Mouse (Mus musculus) gastrocnemius, adult 18-20 months (tissue): ENCODE data around the gene Trpm8. TPM values are rescaled to one million over a fixed set of nuclear protein-coding genes. Genes with fewer than 3 reads are reported as not detected.

ENCODE experiments used
- DNase-seq: peaks from one replicate; pipeline ENCODE4 v3.0.0; 2021; ENCODE audit warnings: low spot score
- long read RNA-seq, 2 experiments: library from polyadenylated mRNA; stranded (forward); transcript quantifications; one replicate each; pipeline ENCODE4 v2.0.0; 2021
- total RNA-seq, 2 experiments: library from RNA; stranded (reverse); gene quantifications; 2 replicates each; pipeline ENCODE4 v1.2.3; 2021

The Trpm8 gene
- total RNA-seq, result not detected
- long read RNA-seq, experiment 1, result 0 reads
- long read RNA-seq, experiment 2, result 0 reads

DNA sequence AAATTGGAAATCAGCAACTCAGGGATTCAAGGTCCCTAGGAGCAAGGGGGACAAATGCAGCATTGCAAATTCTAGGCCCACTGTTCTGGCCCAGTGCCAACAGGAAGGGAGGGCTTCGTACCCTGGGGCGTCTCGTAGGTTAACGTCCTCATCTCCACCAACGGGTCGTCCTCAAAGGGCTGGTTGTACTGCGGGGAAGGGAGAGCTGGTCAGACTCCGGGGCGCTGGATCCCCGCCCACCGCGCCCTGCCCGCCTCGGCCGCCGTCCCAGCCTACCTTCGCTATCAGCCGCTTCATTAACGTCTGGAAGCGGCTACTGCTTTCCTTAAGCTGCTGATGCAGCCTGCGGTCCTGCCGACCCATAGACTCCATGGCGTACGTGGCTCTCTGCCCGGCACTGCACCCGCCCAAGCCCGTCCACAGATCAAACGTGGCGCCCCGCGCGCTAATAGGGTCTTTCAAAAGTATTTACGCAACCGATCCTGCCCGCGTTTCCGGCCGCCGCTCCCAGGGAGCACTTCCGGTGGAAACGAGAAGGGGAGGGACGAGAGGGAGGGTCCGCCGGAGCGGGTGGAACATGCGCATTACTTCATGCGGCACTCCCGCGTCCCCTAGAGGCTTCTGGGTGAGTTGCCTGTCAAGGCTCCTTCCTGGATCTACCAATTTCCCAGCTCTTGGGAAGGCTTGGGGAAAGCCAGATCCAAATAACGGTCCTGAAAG lies at the start of gene Trpm8, which contains the start of gene Hjurp:
Gene Trpm8, plus strand, starts transcription at position 564 of the 720 bp plus-strand sequence.
Gene Hjurp, minus strand, starts transcription at position 536 of the 720 bp plus-strand sequence.
- peak; percentile 100 for DNase-seq

DNA sequence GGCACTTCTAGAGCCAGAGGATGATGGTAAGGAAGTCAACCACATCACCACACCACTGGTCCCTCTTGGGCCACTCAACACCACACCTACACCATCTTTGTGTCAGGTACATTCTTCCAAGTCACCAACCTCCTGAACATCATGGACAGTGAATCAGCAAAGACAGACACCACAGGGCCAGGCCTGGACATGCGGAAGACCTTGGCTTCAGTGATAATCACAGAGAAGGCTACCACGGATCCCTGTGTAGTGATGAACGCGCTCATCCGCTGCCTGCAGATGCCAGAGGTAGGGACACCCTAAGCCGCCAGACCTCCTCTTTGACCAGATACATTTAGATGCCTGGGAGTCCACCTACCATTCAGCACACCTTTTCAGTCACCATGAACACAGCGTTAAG lies 49.3 kb upstream of the Trpm8 start:
- no peak for DNase-seq

DNA sequence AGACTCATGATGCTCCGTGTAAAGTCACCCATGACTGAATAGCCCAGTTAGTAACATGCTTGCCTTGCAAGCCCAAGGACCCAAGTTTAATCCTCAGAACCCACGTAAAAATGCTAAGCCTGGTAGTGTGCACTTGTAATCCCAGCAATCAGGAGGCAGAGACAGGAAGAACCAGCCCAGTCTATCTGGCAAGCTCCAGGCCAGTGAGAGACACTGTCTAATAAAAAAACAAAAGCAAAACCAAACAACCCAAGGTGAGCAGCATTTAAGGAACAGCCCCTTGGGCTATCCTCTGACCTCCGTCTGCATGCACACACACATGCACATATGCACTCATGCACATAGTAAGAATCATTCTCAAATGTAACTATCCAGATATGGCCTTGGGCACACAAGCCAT lies 47.9 kb upstream of the Trpm8 start:
- DNase-seq, result no peak

DNA sequence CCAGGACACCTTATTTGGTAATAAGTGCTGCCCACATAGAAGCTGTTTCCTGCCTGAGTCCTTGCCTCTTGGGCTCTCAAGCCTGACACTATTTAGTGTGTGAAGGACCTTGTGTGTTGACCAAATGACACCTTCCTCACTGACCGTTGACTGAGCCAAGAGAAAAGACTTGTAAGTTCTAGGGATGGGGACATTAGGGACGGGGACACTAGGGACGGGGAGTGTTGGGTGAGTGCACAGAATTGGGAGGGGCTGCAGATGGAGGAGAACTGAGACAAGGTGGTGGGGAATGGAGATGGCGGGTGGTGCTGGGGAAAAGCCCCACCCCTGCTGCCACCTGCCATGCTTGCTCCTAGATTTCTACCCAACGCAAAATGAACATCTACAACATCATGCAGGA lies 47.5 kb upstream of the Trpm8 start:
- DNase-seq, result no peak

DNA sequence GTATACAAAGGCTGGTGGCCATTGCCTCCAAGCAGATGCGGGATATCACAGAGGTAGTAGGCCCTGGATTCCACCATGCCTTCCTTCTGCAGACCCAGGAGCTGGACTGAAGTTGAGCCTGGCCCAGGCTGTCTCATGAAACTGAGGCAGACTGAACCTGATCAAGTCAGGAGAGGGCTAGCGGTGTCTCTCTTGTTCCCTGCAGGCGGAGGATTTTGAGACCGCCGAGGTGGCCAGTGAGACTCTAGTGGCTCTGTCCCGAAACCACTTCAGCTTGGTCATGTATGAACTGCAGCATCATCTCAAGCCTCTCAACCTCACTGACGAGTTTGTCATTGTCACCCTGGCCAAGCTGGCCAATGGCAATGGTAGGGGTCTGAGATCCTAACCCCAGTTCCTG lies 47.0 kb upstream of the Trpm8 start:
- DNase-seq, result no peak

DNA sequence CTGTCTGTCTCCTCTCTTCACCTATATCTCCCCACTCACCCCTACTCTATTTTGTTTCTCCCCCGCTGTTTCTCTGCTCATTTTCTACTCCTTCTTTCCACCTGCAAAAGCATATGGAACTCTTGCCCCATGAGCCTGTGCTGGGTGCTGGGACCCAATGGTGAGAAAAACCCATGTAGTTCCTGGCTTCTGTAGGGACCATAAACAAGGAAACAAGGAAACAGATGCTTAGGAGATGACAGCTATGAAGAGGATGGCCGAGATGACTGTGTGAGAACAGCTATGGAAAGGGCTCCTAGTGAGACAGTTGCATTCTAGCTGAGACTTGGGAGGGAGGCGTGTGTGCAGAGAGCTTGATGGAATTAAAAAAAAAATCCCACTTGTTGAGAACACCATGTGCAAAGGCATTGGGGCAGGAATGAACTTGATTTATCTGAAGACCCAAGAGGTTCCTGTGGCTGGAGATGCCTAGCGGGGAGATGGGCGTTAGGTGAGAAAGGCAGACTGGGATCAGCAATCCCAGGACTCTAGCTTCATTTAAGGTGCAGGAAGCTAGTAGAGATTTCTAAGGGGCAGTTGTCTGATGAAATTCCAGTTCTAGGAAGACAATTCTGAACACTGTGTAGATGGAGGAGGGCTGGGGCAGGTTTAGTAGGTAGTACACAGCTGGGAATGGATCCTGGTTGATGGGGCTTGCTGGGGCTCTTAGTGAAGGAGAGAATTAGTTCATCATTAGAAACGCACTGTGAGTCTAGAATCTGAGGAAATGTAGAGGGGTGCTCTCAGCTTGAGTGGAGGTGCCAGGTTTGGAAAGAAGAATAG lies 46.3 kb upstream of the Trpm8 start:
- DNase-seq, result no peak

DNA sequence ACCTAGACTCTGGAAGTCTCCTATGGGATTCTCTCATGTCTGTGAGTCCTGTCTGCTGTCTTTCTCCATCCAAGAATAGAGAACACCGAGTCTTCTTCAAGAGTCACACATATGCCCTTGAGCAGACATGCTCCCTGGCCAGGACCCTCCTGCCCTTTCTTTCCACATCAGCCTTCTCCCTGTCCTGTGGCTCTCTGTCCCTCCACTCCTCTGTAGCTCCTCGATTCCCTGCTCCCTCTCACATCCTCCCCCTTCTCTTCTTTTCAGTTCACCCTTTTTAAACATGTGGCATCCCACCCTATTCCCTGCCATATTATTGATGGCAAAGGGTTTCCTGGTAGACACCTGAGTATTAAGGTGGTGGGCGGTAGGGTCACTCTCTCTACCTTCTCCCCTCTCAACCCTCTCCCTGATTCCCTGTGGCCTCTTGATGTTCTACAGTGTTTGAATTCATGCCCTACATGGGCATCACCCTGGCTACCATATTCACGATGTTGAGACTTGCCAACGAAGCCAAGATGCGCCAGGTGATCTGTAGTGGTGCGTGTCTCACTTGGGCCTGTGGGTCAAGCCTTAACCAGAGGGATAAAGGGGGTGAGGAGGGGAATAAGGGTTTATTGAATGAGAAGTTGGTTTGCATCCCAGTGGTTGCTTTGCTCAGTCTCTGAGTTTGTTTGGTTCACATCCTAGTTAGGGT lies 45.5 kb upstream of the Trpm8 start:
- DNase-seq, result no peak

DNA sequence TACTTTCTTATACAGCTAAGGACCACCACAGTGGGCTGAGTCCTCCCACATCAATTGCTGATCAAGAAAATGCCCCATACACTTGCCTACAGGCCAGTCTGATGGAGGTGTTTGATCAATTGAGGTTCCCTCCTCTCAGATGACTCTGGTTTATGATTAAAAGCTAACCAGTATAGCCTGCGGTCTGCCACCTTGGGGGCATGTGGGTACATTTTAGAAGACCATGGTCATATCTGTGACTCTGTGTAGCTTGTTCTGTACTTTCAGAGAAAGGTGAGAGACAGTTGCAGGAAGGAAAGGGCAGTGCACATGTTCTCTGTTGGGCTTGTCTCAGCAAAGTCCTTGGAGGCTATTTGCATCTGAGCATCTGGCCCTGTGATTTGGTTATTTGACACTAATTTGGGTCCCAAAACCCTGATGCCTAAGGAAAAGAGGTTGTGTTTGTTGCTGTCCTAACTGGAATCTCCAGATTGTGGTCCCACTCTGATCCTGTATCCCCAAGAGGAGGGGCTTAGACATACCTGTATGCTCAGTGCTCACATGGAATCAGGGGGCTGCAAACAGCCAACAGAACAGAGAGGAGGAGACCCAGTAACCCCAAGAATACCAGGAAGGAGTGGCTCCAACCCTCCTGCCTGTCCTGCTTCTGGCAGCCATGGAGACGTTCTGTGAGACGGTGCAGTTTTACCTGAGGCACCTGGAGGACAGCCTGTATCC lies 44.6 kb upstream of the Trpm8 start:
- DNase-seq, result no peak

DNA sequence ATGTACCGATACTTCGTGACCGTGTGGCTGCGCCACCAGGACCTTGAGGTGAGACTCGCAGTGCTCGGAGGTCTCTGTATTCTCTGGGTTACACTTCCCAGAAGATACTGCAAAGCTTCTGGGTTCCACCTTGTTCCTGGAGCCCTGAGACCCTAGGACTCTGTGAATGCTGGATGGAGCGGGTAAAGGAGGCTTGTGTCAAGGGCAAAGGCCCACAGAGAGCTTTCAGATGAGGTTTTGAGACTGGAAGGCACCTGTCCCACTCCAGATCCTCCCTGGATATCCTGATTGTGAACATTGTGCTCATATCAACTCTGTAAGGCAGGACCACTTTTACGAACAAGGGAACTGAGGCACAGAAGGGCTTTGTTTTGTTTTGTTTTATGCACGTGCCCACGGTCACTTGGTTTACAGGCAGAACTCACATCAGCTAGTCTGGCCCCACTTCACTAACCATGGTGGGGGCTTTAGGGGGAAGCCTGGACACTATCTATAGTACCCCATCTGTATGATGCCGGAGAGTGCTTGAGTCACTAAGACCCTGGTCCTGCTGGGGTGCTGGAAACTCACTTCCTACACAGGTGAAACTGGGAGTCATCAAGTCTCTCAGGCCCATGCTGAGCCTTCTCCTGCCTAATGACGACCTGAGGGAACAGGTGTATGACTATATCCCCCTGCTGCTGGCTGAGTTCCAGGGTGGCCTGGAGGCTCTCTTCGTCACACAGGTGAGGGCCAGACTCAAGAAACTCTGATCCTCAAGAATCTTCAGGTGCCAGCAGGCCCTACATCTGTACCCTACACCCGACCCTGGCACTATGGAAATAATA lies 43.8 kb upstream of the Trpm8 start:
- no peak for DNase-seq

DNA sequence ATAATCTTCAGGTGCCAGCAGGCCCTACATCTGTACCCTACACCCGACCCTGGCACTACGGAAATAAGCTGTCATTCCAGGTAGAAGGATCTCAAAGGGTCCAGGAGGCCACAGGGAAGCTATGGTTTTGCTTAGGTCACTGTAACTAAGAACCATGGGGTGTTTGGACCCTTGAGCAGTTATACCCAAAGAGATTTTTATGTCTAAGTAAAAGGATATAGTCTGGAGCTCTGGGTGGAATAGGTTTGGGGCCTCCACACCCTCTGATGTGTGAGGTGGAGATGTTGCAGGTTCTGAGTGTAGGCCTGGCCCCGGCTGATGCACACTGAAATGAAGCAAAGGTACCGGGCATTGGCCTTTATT lies 43.2 kb upstream of the Trpm8 start:
- no peak for DNase-seq

DNA sequence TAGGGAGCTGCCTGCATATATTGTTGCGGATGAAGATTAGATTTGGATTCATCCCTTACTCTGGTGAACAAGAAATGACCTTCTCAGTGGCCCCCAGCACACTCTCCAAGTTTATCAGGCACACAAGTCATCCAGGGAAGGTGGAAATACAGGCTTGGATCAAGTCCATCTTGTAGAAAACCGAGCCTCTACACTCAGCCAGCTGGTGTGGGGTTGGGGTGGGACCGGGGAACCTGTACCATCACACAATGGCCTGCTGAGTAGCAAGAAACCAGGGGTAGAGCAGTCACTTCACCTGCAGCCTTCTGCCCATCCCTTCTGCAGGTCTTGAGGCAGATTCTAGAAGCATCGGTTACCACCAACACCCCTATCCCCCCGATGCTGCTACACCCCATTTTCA lies 42.8 kb upstream of the Trpm8 start:
- no peak for DNase-seq

DNA sequence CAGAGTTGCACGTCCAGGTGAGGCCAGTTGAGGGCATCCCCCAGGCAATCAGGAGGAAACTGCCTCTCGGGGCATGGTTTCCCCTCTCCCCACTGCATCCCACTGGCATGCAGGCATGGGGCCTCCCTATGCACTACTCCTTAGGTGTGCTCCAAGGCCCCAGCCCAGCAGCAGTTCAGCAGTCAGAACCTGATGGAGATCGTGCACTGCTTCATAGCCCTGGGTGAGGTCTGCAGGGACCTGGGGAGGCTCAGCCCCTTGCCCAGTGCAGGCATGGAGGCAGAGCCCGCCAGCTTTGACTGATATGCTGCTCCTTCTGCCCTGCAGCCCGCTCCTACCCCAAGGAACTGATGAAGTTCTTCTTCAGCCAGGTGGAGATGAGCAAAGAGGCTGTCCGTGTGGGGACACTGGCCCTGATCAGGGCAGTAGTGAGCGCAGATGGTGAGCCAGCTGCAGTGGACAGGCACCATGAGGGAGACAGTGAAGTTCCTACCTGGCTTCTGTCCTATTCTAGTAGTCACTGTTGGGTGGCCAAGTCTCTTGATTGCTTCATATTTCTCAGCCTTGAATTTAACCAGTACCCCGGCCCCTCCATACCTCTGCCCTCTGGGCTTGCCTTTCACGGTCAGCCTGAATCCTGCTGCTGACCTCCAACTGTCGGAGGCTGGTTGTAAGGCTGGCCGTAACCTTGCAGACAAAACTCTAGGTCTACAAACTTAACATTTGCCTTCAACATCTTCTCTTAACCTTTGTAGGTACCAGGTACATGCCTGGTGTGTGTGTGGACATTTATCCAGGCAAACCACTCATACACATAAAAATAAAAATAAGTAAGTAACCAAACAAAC lies 42.2 kb upstream of the Trpm8 start:
- DNase-seq, result no peak

DNA sequence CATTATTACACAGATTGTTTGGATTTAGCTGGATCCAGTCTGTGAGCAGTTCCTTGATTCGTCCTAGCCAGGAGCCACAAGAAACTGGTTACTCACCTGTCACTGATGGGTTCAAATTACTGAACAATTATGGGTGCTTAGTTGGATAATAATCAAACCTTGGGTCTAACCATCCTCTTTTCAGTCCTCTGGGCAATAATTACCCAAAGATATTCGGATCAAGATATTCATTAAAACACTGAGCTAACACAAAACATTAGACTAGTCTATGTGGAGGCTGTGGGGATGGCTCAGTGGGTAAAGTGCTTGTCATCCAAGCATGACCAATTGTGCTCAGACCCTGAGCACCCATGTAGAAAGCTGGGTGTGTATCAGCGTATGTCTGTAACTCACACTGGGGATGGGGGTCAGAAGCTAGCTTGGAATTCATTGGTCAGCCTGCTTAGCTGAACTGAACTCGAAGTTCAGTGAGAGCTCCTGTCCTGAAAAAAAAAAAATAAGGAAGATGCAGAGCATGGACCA lies 41.5 kb upstream of the Trpm8 start:
- no peak for DNase-seq

DNA sequence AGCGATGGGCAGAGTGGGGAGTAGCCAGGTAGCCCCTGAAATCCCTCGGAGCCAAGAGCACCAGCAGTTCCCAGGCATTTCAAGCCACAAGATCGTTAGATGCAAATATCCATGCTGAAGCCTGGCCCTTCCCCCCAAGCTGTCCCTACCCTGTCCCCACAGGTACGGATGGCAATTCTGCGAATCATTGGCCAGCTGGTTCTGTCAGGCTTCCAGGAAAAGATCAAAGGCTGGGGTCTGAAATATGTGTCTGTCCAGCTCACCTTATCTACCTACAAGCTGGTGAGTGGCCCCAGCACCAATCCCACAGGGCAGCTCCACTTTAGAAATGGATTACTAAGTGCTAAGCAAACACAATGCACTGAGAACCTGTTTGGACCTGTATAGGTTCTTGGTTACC lies 40.1 kb upstream of the Trpm8 start:
- no peak for DNase-seq

DNA sequence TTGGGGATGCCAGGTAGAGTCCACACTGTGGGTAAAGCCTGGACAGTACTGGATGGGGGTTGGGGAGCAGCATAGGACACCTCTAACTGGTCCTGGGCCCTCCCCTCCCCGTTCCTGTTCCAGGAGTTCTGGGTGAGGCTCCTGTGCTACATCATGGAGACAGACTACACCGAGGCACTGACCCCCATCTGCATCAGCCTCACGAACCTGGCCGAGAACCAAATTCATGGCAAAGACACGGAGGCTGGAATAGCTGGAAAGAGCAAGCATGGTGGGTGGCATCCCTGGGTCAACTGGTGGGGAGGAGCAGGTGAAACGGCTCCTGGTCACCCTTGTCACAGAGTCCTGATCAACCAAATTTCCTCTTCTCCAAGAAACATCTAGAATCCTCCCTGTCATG lies 38.7 kb upstream of the Trpm8 start:
- DNase-seq, result no peak

DNA sequence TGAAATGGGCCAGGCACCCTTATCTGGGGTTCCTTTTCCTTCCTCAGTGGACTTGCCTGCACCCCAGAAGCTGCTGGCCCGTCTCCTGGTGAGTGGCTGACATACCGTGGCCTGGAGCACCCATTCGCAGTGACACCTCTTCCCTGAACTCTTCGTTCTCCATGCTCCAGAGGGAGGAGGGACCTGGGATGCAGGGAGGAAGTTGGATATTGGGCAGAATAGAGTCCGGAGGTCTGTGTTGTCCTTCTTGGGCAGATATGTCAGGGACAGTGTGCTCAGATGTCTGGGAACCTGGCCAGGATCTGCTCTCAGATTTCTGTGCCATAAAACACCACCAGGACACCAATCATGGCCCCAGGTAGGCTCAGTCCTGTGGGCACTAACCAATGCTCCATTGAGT lies 37.4 kb upstream of the Trpm8 start:
- no peak for DNase-seq

DNA sequence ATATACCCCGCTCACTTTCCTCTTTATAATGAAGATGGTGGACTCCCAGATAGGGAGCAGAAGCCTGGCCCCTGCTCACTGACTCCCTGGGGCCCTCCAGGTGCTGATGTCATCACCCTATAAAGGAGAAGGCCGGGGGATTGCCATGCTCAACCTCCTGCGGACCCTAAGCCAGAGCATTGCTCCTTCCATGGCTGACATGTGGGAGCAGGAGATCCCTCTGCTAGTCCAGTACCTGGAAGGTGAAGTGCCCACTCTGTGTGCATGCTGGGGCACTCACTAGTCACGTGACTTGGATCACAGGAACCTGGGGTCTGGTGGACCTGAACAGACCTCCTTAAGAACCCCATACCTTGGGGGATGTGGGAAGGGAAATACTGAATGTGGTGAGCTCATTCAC lies 36.9 kb upstream of the Trpm8 start:
- DNase-seq, result no peak

DNA sequence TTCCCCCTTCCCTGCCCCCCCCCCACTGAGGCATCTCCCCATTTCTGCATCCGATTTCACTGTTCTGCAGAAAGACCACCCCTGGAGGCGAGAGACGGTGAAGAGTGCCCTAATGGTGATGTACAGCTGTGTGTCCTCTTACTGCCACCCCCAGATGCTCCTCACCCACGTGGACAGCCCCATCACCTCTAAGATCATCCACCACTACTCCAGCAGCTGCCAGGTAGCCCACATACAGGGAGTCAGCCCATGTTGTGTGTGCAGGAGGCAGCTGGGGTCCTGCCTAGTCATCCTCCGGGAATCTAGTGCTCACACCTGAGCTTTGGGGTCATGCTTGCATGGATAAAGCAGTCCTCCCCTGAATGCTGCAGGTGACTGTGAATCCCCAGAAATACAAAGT lies 33.6 kb upstream of the Trpm8 start:
- DNase-seq, result no peak

DNA sequence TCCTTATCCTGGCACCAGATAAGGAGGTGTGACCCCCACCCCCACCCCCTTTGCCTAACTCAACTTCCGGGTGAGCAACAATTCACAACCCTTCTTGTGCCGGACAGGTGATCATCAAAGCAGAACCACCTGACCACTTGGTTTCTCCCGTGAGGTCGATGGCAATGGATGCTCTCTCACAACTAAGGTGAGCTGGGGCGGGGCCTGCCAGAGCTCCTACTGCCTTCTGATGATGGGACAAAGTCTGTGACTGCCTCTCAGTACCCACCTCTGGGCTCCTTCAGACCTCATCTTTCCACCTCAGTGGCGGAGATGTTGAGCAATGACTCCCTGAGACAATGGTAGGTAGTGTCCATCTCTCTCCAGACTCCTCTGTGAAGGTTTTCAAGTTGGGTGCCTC lies 31.6 kb upstream of the Trpm8 start:
- DNase-seq, result no peak

DNA sequence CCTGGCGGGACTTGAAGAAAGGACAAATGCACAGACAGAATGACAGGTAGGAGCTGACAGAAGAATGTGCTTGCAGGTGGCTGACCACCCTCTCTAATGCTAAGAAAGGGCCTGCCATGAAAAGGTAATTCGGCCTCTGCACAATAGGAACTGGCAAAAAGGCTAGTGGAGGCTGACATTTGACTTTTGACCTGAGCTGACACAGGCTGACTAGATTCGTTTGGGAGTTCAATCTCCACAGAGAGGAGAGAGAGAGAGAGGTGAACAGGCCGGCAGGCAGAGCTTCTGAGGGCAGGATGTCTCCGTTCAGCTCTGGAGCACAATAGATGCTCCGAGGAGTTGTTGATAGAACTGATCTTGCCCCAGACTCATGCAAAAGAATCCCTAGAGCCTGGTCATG lies 31.1 kb upstream of the Trpm8 start:
- DNase-seq, result no peak
